Mouse (Mus musculus): ENCODE results near the gene Myrfl.

GRCm38 (mm10) chr10:116813150-116813549, 83.6 kb downstream of the Myrfl start:
- TF ChIP-seq GATA1 (IDR thresholded peaks at IDR 0.05; ENCODE audit: borderline replicate concordance, low read length) = no peak
- no peak for TF ChIP-seq FLI1 (IDR thresholded peaks at IDR 0.05; ENCODE audit: low read length)

Measured in megakaryocyte, embryonic 14.5 days (primary cell).